Mouse (Mus musculus) embryonic facial prominence, embryonic 12.5 days (tissue): ENCODE results near the gene Gm36210. TPM values are rescaled to one million over a fixed set of nuclear protein-coding genes. Genes with fewer than 3 reads are reported as not detected.
"Not testable (repeated sequence)": the region's sequence is repeated elsewhere in the genome, so short reads cannot be mapped to it uniquely, and the experiment has no call there.

Experiments
- ATAC-seq: fragments of 200-750 bp; cut with Nextera tagmentation; 2 replicates; pipeline ENCODE4 v1.8.0; 2017; ENCODE audit not compliant: insufficient number of reproducible peaks, insufficient read depth, low FRiP score, low TSS enrichment
- H3K27ac ChIP-seq: fragments of 300-500 bp; sonication (generic); 2 replicates; pipeline ENCODE4 v1.5.1; 2016; ENCODE audit warnings: mild to moderate bottlenecking
- H3K27me3 ChIP-seq: fragments of 300-500 bp; sonication (generic); 2 replicates; pipeline ENCODE4 v1.6.1; 2016; ENCODE audit warnings: mild to moderate bottlenecking, moderate library complexity
- H3K36me3 ChIP-seq: fragments of 300-500 bp; sonication (generic); 2 replicates; pipeline ENCODE4 v1.6.1; 2016; ENCODE audit warnings: mild to moderate bottlenecking
- H3K4me1 ChIP-seq: fragments of 300-500 bp; sonication (generic); 2 replicates; pipeline ENCODE4 v1.6.1; 2016
- H3K4me2 ChIP-seq: fragments of 300-500 bp; sonication (generic); replicated peaks from 2 replicates; pipeline ENCODE4 v1.6.1; 2016; ENCODE audit warnings: mild to moderate bottlenecking, moderate library complexity
- H3K4me3 ChIP-seq: fragments of 300-500 bp; sonication (generic); 2 replicates; pipeline ENCODE4 v1.5.1; 2016; ENCODE audit warnings: mild to moderate bottlenecking
- H3K9ac ChIP-seq: fragments of 300-500 bp; sonication (generic); 2 replicates; pipeline ENCODE4 v1.6.1; 2016; ENCODE audit warnings: mild to moderate bottlenecking, moderate library complexity
- H3K9me3 ChIP-seq: fragments of 300-500 bp; sonication (generic); 2 replicates; pipeline ENCODE4 v1.6.1; 2016; ENCODE audit warnings: mild to moderate bottlenecking, moderate library complexity
- WGBS: fragments of 180-500 bp; shearing (Covaris S2); methylation state at CpG from one replicate; pipeline ENCODE4 v1.1.7; 2016; 5-methylcytosine and 5-hydroxymethylcytosine counted together
- polyA plus RNA-seq: library from polyadenylated mRNA; unstranded; fragments of >200 nt; fragmentation: Nextera tagmentation; extraction: Ambion mirVana; gene quantifications from 2 replicates; pipeline ENCODE4 v1.2.1, GENCODE M21; 2016

Gene Gm36210
- polyA plus RNA-seq, 1 experiment from 2014 or later, result not detected

- peak within 1 kb of the TSS; percentile 84 for H3K4me2 ChIP-seq
- no peaks in the 10 kb centered on the region for H3K27me3 ChIP-seq
- peak; percentile 99 for ATAC-seq
- 1% methylated on average over 22 of the region's 22 CpGs for WGBS
- H3K4me1 ChIP-seq, result 0 out of 2 replicates have a peak, but pooled peaks cover 15% of the 10 kb centered on the region
- H3K27ac ChIP-seq, result no peak within 1 kb of the TSS
- H3K36me3 ChIP-seq, result no peaks in the 10 kb centered on the region
- H3K4me3 ChIP-seq, result peak within 1 kb of the TSS; percentile 57
- H3K9me3 ChIP-seq, result no peaks in the 10 kb centered on the region
- H3K9ac ChIP-seq, result peak within 1 kb of the TSS; percentile 52
Observed at GRCm38 (mm10) chr7:4876753-4877221, 29.5 kb downstream of the Gm36210 start, which contains the start of gene Isoc2a. Gene Isoc2a, plus strand, starts transcription at chr7:4877153.

- 59% methylated on average over 6 of the region's 6 CpGs for WGBS
- Histone ChIP-seq H3K9me3 (no peaks in the 10 kb centered on the region), H3K4me2 (no peak within 1 kb of the TSS), H3K36me3 (no peaks in the 10 kb centered on the region), H3K4me3 (no peak within 1 kb of the TSS), H3K27me3 (no peaks in the 10 kb centered on the region), H3K4me1 (0 out of 2 replicates have a peak, but pooled peaks cover 4% of the 10 kb centered on the region), H3K27ac (no peak within 1 kb of the TSS), H3K9ac (no peak within 1 kb of the TSS)
- ATAC-seq, result no peak
Observed at GRCm38 (mm10) chr7:4870133-4870532, 36.2 kb downstream of the Gm36210 start, which contains the start of gene Isoc2b. Gene Isoc2b, minus strand, starts transcription at chr7:4870258.

- ATAC-seq, result no peak
- 42% methylated on average over 10 of the region's 10 CpGs for WGBS
Observed at GRCm38 (mm10) chr7:4866631-4867180, 39.6 kb downstream of the Gm36210 start.

DNA sequence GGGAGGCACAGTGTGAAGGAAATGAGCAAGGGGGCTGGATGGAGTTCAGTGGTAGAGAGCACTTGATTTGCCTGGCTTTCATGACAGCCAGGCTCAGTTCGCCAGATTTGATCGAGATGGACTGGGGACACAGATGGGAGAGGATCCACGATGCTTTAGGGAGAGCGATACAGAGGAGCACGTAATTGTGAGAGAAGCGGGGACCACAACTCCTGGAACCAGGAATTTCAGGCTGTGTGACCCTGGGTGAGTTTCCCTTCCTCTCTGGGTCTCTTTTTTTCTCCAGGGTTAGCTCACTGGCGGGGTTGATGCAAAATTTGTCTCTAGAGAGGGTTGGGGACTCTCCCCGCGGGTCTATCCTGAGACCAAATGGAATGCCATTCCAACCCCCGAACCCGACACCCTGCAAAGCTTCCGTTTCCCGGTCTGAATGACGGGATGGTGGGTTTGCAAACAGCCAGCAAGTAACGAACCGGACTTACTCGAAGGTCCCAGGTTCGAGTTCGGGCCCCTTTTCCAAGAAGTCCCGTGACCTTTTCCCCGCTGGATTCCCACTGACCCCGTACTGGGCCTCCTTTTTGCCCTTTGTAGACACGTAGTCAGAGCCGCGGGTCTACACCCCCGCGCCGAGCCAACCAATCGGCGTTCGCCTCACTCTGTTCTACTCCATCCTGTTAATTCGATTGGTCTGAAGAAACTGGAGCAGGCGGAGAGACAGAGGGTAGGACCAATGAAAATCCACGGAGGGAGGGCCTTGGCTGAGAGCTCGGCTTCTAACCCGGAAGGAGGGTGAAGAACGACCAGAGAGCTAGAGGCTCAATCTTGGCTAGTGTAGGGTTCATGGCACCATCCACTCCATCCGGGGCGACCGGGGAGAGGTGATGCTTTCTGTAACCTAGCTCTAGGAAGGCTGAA, 40.5 kb downstream of the Gm36210 start:
- H3K9ac ChIP-seq, result peak overlapping the region; percentile 45
- H3K4me3 ChIP-seq, result peak overlapping the region; percentile 49
- H3K36me3 ChIP-seq, result no peaks in the 10 kb centered on the region
- WGBS, result 6% methylated on average over 40 of the region's 40 CpGs
- H3K9me3 ChIP-seq, result no peaks in the 10 kb centered on the region
- H3K27ac ChIP-seq, result peak overlapping the region; percentile 17; the same call in 1 of the 2 replicates
- H3K4me2 ChIP-seq, result peak overlapping the region; percentile 55
- peak; percentile 100 for ATAC-seq
- no peaks in the 10 kb centered on the region for H3K27me3 ChIP-seq
- 0 out of 2 replicates have a peak, but pooled peaks cover 4% of the 10 kb centered on the region for H3K4me1 ChIP-seq

More at GRCm38 (mm10) chr7:4866631-4867180, 39.6 kb downstream of the Gm36210 start:
- H3K27me3 ChIP-seq, result no peaks in the 10 kb centered on the region
- 0 out of 2 replicates have a peak, but pooled peaks cover 4% of the 10 kb centered on the region for H3K4me1 ChIP-seq
- H3K9me3 ChIP-seq, result no peaks in the 10 kb centered on the region
- H3K27ac ChIP-seq, result no peak overlapping the region
- H3K36me3 ChIP-seq, result no peaks in the 10 kb centered on the region
- peak overlapping the region; percentile 49 for H3K4me3 ChIP-seq
- H3K4me2 ChIP-seq, result peak overlapping the region; percentile 55
- peak overlapping the region; percentile 41; the same call in 1 of the 2 replicates for H3K9ac ChIP-seq

DNA sequence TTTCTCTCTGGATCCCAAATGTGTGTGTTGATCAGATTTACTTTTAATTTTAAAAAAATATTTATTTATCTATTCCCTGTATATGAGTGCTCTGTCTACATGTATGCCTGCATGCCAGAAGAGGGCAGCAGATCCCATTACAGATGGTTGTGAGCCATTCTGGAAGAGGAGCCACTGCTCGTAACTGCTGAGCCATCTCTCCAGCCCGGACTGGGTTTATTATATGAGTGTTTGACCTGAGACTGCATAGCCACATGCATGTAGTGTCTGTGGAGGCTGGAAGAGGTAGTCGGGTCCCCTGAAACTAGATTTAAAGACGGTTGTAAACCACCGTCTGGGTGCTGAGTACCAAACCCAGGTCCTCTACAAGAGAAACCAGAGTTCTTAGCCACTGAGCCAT, 41.2 kb downstream of the Gm36210 start:
- H3K27ac ChIP-seq, result no peak overlapping the region
- 0 out of 2 replicates have a peak, but pooled peaks cover 4% of the 10 kb centered on the region for H3K4me1 ChIP-seq
- H3K4me2 ChIP-seq, result peak overlapping the region; percentile 55; the same call in 1 of the 2 replicates
- ATAC-seq, result no peak
- no peaks in the 10 kb centered on the region for H3K9me3 ChIP-seq
- WGBS, result 62% methylated on average over 5 of the region's 5 CpGs
- H3K36me3 ChIP-seq, result no peaks in the 10 kb centered on the region
- H3K9ac ChIP-seq, result no peak overlapping the region
- H3K27me3 ChIP-seq, result no peaks in the 10 kb centered on the region
- peak overlapping the region; percentile 49; the same call in 1 of the 2 replicates for H3K4me3 ChIP-seq

DNA sequence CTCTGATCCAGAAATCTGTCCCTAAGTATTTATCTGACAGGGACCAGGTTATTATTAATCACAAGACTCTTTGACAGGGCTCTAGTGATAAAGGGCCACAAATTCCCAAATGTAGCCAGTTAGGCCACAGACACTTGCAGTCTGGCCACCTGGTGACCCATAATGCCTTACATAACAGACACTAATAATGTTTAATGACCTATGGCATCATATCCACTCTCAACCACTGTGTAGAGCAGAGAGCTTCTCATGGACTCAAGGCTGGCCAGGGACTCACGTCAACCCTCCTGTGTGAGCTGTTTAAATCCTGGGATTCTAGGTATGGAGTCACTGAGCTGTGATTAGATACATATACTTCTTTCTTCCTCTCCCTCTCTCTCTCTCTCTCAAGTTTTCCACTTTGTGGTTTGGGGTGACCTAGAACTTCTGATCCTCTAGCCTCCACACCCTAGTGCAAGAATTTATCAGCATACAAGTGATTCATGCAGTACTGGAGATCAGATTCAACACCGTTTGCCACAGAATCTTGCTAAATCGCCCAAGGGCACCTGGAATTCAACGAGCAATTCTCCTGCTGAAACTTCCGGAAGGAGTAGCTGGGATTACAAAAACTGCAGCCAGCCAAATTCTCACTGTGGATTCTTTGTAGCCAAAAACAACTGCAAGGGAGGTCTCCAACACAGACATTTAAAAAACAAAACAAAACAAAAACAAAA, 42.0 kb downstream of the Gm36210 start:
- no peaks in the 10 kb centered on the region for H3K36me3 ChIP-seq
- H3K9me3 ChIP-seq, result no peaks in the 10 kb centered on the region
- H3K4me3 ChIP-seq, result no peak overlapping the region
- ATAC-seq, result no peak
- no peak overlapping the region for H3K27ac ChIP-seq
- H3K27me3 ChIP-seq, result no peaks in the 10 kb centered on the region
- WGBS, result 68% methylated on average over 5 of the region's 5 CpGs
- no peak overlapping the region for H3K9ac ChIP-seq
- no peak overlapping the region for H3K4me2 ChIP-seq
- H3K4me1 ChIP-seq, result 0 out of 2 replicates have a peak, but pooled peaks cover 4% of the 10 kb centered on the region

DNA sequence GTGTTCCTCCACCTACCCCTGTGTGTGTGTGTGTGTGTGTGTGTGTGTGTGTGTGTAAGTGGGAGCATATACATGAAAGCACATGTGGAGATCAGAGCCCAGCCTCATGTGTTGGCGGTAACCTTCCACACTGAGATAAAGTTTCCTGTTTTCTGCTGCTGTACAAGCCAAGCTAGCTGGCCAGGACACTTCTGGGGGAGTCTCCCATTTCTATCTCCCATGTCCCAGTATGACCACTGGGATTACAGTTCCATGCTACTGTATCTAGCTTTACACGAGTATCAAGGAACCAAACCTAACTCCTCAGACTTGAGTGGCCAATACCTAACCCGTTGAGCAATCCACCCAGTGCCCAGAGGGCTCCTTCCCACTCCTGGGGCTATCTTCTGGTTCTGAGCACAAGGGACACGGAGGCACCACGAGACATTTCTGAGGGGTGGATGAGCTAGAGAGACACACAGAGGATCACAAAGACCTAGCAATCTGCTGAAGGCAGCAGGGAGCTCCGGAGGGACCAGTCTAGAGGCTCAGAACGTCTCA, 42.7 kb downstream of the Gm36210 start:
- H3K4me3 ChIP-seq, result no peak overlapping the region
- no peak overlapping the region for H3K9ac ChIP-seq
- 0 out of 2 replicates have a peak, but pooled peaks cover 4% of the 10 kb centered on the region for H3K4me1 ChIP-seq
- H3K27ac ChIP-seq, result 0 out of 2 replicates have a peak overlapping the region, but pooled peaks have one; percentile 23
- no peak for ATAC-seq
- H3K9me3 ChIP-seq, result no peaks in the 10 kb centered on the region
- no peaks in the 10 kb centered on the region for H3K36me3 ChIP-seq
- WGBS, result 74% methylated on average over 7 of the region's 7 CpGs
- no peak overlapping the region for H3K4me2 ChIP-seq
- H3K27me3 ChIP-seq, result no peaks in the 10 kb centered on the region

- no peak overlapping the region for H3K4me3 ChIP-seq
Observed at GRCm38 (mm10) chr7:4863041-4863440, 43.3 kb downstream of the Gm36210 start.

DNA sequence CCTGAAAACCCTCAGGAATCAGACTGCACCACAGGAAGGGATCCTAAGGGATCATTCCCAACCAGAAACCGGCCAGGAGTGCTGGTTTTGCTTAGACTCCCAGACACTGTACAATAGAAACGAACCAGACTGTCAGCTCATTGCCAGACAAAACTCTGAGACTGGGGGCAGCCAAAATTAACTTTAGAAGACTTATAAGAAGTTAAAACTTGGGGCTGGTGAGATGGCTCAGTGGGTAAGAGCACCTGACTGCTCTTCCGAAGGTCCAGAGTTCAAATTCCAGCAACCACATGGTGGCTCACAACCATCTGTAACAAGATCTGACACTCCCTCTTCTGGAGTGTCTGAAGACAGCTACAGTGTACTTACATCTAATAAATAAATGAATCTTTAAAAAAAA, 45.4 kb downstream of the Gm36210 start:
- 64% methylated on average over 3 of the region's 3 CpGs for WGBS
- not testable (repeated sequence) for H3K27me3 ChIP-seq, H3K4me3 ChIP-seq, H3K4me2 ChIP-seq, H3K27ac ChIP-seq, ATAC-seq, H3K9me3 ChIP-seq, H3K36me3 ChIP-seq, H3K9ac ChIP-seq, H3K4me1 ChIP-seq

More at GRCm38 (mm10) chr7:4863041-4863440, 43.3 kb downstream of the Gm36210 start:
- Histone ChIP-seq H3K27me3 (no peaks in the 10 kb centered on the region), H3K4me2 (no peak overlapping the region), H3K36me3 (no peaks in the 10 kb centered on the region), H3K4me1 (0 out of 2 replicates have a peak, but pooled peaks cover 4% of the 10 kb centered on the region), H3K9ac (no peak overlapping the region), H3K27ac (0 out of 2 replicates have a peak overlapping the region, but pooled peaks have one; percentile 23), H3K9me3 (no peaks in the 10 kb centered on the region)
- 37% methylated on average over 1 of the region's 1 CpGs for WGBS
- no peak for ATAC-seq

DNA sequence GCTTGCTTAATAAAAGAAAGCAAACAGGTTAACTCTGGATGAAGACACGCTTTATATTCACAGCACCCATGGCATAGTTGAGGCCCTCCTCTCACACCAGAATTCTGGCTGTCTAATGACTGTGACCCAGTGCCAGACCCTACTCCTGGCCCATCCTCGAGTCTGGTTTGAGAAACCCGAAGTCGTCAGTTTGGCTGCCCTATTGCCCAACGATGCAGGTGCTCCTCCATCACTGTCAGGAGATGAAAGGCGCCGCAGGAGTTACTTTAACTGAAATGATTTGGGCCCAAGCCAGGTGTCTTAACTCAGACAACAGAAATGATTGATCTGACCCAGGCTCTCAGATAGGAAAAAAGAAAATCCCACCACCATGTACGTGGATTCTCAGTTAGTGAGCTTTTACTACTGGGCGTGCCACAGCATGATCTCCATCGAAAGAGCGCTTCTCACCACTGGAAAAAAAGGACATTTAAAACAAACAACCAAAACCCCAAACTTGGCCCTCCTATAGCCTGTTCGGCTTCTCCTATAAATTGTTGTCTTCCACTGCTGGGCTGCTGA, 46.8 kb downstream of the Gm36210 start:
- Histone ChIP-seq H3K27ac (no peak overlapping the region), H3K27me3 (0 out of 2 replicates have a peak, but pooled peaks cover 8% of the 10 kb centered on the region), H3K9ac (no peak overlapping the region), H3K36me3 (no peaks in the 10 kb centered on the region), H3K4me3 (no peak overlapping the region), H3K4me2 (no peak overlapping the region), H3K4me1 (no peaks in the 10 kb centered on the region), H3K9me3 (no peaks in the 10 kb centered on the region)
- WGBS, result 78% methylated on average over 12 of the region's 12 CpGs
- ATAC-seq, result no peak
